Mouse (Mus musculus) intestine, postnatal 0 days (tissue): ENCODE data around the gene Ntpcr. TPM values are rescaled to one million over a fixed set of nuclear protein-coding genes. Genes with fewer than 3 reads are reported as not detected.

ENCODE experiments used
- ATAC-seq: fragments of 200-750 bp; cut with Nextera tagmentation; 2 replicates; pipeline ENCODE4 v1.8.0; 2017; ENCODE audit warnings: mild to moderate bottlenecking, moderate TSS enrichment, moderate library complexity
- H3K27ac ChIP-seq: fragments of 300-500 bp; sonication (generic); 2 replicates; pipeline ENCODE4 v1.5.1; 2014; ENCODE audit warnings: mild to moderate bottlenecking, low read depth, low read length, moderate library complexity
- H3K27me3 ChIP-seq: fragments of 300-500 bp; sonication (generic); replicated peaks from 2 replicates; pipeline ENCODE4 v1.6.1; 2014; ENCODE audit warnings: low read length, mixed read lengths; ENCODE audit not compliant: control insufficient read depth, insufficient read depth
- H3K36me3 ChIP-seq: fragments of 300-500 bp; sonication (generic); 2 replicates; pipeline ENCODE4 v1.6.1; 2014; ENCODE audit warnings: mild to moderate bottlenecking, moderate library complexity; ENCODE audit not compliant: control insufficient read depth, insufficient read depth
- H3K4me1 ChIP-seq: fragments of 300-500 bp; sonication (generic); replicated peaks from 2 replicates; pipeline ENCODE4 v1.6.1; 2014; ENCODE audit warnings: antibody characterized with exemption, low read length, mixed read lengths; ENCODE audit not compliant: control insufficient read depth, insufficient read depth
- H3K4me2 ChIP-seq: fragments of 300-500 bp; sonication (generic); replicated peaks from 2 replicates; pipeline ENCODE4 v1.6.1; 2014; ENCODE audit warnings: low read depth, mild to moderate bottlenecking, moderate library complexity
- H3K4me3 ChIP-seq: fragments of 300-500 bp; sonication (generic); 2 replicates; pipeline ENCODE4 v1.5.1; 2014; ENCODE audit warnings: low read depth, low read length
- H3K9ac ChIP-seq: fragments of 300-500 bp; sonication (generic); 2 replicates; pipeline ENCODE4 v1.6.1; 2014; ENCODE audit warnings: mild to moderate bottlenecking, low read depth, low read length
- H3K9me3 ChIP-seq: fragments of 300-500 bp; sonication (generic); 2 replicates; pipeline ENCODE4 v1.6.1; 2016; ENCODE audit warnings: mixed run types; ENCODE audit not compliant: control insufficient read depth
- CTCF ChIP-seq: sonication (generic); IDR thresholded peaks from 2 replicates; pipeline ENCODE4 v1.5.1; 2016; ENCODE audit warnings: low read depth, mild to moderate bottlenecking, control low read depth, antibody characterized with exemption, moderate library complexity
- WGBS: fragments of 180-500 bp; shearing (Covaris S2); extraction: QIAGEN DNeasy Blood & Tissue Kit; methylation state at CpG from one replicate; pipeline ENCODE4 v1.1.7; 2014; 5-methylcytosine and 5-hydroxymethylcytosine counted together
- polyA plus RNA-seq: library from polyadenylated mRNA; unstranded; fragments of >200 nt; fragmentation: Nextera tagmentation; extraction: Ambion mirVana; gene quantifications from 2 replicates; pipeline ENCODE4 v1.2.1, GENCODE M21; 2015

The Ntpcr gene
- polyA plus RNA-seq, 1 experiment from 2014 or later, result 23.9 TPM

DNA sequence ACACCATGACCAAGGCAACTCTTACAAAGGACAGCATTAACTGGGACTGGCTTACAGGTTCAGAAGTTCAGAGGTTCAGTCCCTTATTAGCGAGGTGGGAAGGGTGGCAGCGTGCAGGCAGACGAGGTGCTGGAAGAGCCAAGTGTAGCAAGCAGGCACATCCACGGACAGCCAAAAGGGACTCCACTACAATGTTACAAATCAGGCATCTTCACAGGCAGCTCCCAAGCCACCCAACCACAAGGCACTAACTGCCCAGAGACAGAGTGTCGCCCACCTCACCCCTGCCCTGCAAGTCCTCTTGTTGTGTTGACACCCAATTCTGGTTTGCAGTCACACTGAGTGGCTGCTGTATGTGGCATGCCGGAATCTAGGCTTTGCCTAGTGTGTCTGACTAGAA lies 25.3 kb upstream of the Ntpcr start:
- no peaks in the 10 kb centered on the region for H3K27me3 ChIP-seq
- TF ChIP-seq CTCF, result no peak
- H3K9me3 ChIP-seq, result no peaks in the 10 kb centered on the region
- WGBS, result 95% methylated on average over 6 of the region's 6 CpGs
- H3K27ac ChIP-seq, result no peak overlapping the region
- no peak overlapping the region for H3K9ac ChIP-seq
- H3K4me2 ChIP-seq, result no peak overlapping the region
- no peaks in the 10 kb centered on the region for H3K36me3 ChIP-seq
- H3K4me1 ChIP-seq, result no peaks in the 10 kb centered on the region
- no peak for ATAC-seq
- no peak overlapping the region for H3K4me3 ChIP-seq

DNA sequence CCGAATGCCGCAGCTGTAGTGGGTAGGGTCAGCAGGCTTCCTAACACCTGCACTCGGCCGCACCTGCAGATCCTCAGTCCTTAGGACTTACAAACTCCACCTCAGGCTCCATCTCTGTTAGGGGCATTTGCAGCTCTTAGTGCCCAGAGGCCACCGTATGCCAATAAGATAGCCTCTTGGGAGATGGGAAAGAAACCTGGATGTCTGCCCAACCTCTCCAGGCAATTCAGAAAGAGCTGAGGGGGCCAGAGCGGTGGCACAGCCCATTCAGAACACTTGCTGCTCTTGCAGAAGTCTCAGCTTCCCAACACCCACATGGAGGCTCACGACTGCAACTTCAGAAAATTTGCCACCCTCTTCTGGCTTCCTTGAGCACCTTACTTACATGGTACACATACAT lies 23.9 kb upstream of the Ntpcr start:
- no peak for TF ChIP-seq CTCF
- Histone ChIP-seq H3K4me3 (no peak overlapping the region), H3K4me1 (no peaks in the 10 kb centered on the region), H3K9me3 (no peaks in the 10 kb centered on the region), H3K27ac (no peak overlapping the region), H3K9ac (no peak overlapping the region), H3K4me2 (no peak overlapping the region), H3K27me3 (no peaks in the 10 kb centered on the region), H3K36me3 (no peaks in the 10 kb centered on the region)
- 89% methylated on average over 7 of the region's 7 CpGs for WGBS
- no peak for ATAC-seq

DNA sequence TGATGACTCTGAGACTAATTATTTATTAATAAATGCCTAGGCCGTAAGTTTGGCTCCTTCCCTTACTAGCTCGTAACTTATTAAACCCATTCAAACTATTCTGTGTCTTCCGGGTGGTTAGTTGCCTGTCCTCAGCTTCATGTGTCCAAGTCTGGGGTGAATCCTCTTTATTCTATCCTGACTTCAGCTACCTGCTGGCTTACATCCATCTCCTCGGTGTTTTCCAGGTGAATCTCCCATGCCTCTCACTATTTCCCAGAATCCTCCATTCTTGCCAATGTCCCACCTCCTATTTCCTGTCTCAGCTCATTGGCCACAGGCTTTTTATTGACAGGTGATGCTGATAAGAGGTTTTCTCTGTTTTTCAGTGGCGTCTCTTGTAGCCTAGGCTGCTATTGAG lies 20.6 kb upstream of the Ntpcr start:
- no peak overlapping the region for H3K9ac ChIP-seq
- no peaks in the 10 kb centered on the region for H3K9me3 ChIP-seq
- H3K36me3 ChIP-seq, result no peaks in the 10 kb centered on the region
- H3K4me1 ChIP-seq, result no peaks in the 10 kb centered on the region
- no peaks in the 10 kb centered on the region for H3K27me3 ChIP-seq
- ATAC-seq, result no peak
- 85% methylated on average over 5 of the region's 5 CpGs for WGBS
- H3K4me2 ChIP-seq, result no peak overlapping the region
- no peak for TF ChIP-seq CTCF
- H3K27ac ChIP-seq, result no peak overlapping the region
- H3K4me3 ChIP-seq, result no peak overlapping the region

DNA sequence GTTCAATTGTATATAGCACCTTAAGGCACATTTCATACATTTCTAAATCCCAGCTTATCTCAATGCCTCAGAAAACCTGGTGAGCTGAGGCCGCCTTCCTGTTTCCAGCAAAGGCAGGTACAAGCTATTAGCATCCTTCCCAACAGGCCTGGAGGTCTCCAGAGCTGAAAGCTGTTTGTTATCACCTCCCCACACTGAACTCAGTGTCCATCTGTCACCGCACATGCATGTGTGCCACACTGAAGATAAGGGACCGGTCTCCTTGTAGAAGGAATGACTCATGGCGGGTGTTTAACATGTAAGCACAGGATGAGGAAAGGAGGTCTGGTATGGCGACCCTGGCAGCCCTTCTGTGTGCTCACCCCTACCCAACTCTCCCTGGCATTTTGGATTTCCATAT lies 18.2 kb upstream of the Ntpcr start:
- no peak overlapping the region for H3K4me2 ChIP-seq
- H3K36me3 ChIP-seq, result no peaks in the 10 kb centered on the region
- H3K9ac ChIP-seq, result no peak overlapping the region
- H3K4me3 ChIP-seq, result no peak overlapping the region
- no peaks in the 10 kb centered on the region for H3K27me3 ChIP-seq
- H3K9me3 ChIP-seq, result no peaks in the 10 kb centered on the region
- no peaks in the 10 kb centered on the region for H3K4me1 ChIP-seq
- H3K27ac ChIP-seq, result no peak overlapping the region
- ATAC-seq, result no peak
- no peak for TF ChIP-seq CTCF
- WGBS, result 84% methylated on average over 5 of the region's 5 CpGs

DNA sequence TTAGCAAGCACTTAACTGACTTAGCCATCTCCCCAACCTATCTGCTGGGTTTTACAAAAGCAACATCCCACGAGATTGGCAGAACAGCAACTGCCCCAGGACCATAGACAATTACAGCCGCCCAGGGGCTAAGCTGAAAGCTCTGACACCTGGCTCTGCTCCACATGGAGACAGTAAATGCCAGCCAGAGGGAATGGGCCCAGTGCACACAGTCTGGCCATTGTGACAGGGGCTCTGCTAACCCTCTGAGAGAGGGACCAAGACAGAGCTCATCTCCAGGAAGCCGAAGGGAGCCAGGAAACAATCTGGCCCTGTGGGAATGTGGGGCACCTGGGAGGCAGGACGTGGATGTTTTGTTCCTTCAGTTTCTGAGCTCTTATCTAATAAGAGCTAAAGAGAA lies 13.6 kb upstream of the Ntpcr start:
- H3K4me1 ChIP-seq, result no peaks in the 10 kb centered on the region
- no peaks in the 10 kb centered on the region for H3K36me3 ChIP-seq
- H3K4me2 ChIP-seq, result no peak overlapping the region
- no peak overlapping the region for H3K4me3 ChIP-seq
- no peak overlapping the region for H3K9ac ChIP-seq
- no peaks in the 10 kb centered on the region for H3K9me3 ChIP-seq
- no peak for ATAC-seq
- 32% methylated on average over 4 of the region's 4 CpGs for WGBS
- H3K27ac ChIP-seq, result no peak overlapping the region
- no peaks in the 10 kb centered on the region for H3K27me3 ChIP-seq
- TF ChIP-seq CTCF, result no peak

DNA sequence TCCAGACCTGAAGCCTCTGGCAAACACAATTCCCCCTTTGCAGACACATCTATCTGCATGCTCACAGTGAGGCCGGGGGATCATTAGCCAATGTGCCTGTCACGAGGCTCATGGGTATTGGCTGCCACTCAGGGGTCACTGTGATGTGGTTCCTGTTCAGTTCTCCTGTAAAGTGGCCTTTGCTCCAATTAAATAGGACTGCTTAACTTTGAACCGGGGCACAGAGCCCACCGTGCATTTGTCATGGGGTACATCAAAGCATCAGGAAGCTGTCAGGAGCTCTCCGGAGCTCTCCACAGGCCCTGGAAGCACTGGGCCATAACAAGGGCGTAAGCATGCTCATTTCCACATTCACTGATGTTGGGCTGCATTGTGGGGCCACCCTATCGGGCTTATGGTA lies 13.2 kb upstream of the Ntpcr start:
- TF ChIP-seq CTCF, result no peak
- Histone ChIP-seq H3K9me3 (no peaks in the 10 kb centered on the region), H3K27ac (no peak overlapping the region), H3K4me1 (no peaks in the 10 kb centered on the region), H3K27me3 (no peaks in the 10 kb centered on the region), H3K36me3 (no peaks in the 10 kb centered on the region), H3K4me2 (no peak overlapping the region), H3K4me3 (no peak overlapping the region), H3K9ac (no peak overlapping the region)
- WGBS, result 37% methylated on average over 7 of the region's 7 CpGs
- ATAC-seq, result no peak

DNA sequence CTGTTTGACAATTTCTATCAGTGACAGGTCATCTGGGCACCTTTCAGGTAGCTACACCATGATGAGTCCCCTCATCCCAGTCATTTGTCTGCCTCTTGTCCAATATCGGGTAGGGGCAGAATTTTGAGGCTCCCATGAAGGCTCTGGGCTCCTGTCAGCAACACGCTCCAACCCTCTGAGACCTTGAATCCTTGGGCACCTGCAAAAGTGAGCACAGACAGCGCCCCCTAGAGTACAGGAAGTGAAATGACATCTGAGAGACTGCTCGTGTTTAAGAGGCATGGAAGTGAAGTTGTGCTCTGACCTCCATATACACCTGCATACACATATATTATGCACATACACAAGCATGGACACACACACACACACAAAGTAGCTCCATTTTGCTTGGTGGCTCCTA lies 10.8 kb upstream of the Ntpcr start:
- Histone ChIP-seq H3K27ac (no peak overlapping the region), H3K4me2 (no peak overlapping the region), H3K9me3 (no peaks in the 10 kb centered on the region), H3K4me3 (no peak overlapping the region), H3K27me3 (no peaks in the 10 kb centered on the region), H3K36me3 (no peaks in the 10 kb centered on the region), H3K4me1 (no peaks in the 10 kb centered on the region), H3K9ac (no peak overlapping the region)
- no peak for ATAC-seq
- TF ChIP-seq CTCF, result peak; percentile 71
- WGBS, result 67% methylated on average over 4 of the region's 4 CpGs
